In the genomic region with DNA sequence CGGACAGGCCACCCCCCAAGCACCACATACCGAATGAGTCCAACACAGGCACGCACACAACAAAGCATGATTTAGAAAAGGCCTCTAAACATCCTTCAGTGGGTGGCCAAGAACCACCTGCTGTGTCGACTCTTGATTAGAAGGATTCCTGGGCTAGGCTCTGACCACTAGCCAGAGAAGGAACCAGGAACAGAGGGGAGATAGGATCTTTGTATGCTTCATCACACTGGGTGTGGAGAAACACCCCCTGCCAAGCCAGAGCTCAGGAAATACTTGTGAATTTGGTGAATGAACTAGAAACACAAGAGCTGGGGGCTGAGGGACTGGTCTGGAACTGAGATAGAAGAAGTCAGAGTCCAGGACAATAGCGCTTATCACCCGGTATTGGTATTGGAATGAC, we compare ENCODE assay signal across 9 mouse cellular contexts. TPM values are rescaled to one million over a fixed set of nuclear protein-coding genes. Genes with fewer than 3 reads are reported as not detected.
A peak's percentile ranks its signal among the peaks of the same experiment; 100 is the strongest.
DNase-seq lines count a peak whose midpoint lies in the region; ATAC-seq and TF ChIP-seq lines count a peak whose summit lies in the region.
"Had no signal": no experiment of that assay in that cellular context is flagged by ENCODE, and none has a peak within 500 bp of the region (broad histone marks: within the 10 kb centered on the region; RNA-seq: fewer than 3 reads in every experiment).

No protein-coding gene starts in this region.

- peak overlapping the region; percentile 71 for H3K4me2 ChIP-seq in heart, embryonic 13.5 days
- H3K4me2 ChIP-seq in forebrain, postnatal 0 days (ENCODE audit: low read depth) = peak overlapping the region; percentile 80
- peak overlapping the region; percentile 74 for H3K4me2 ChIP-seq in midbrain, embryonic 12.5 days (replicated peaks)

- in situ Hi-C loops in ES-E14 (cut with MboI; ENCODE audit: low sequenced_read_pairs in 2 of 2, unreplicated experiment in 2 of 2) = no loop called here

- peak overlapping the region; percentile 77 for H3K4me3 ChIP-seq in heart, embryonic 13.5 days
- H3K4me3 ChIP-seq in ES-E14 (ENCODE audit: insufficient read depth in 1 of 2, low read depth in 1 of 2, low read length in 2 of 2, poor library complexity in 1 of 2, severe bottlenecking in 1 of 2) = peak overlapping the region in 1 of 2 experiments; percentile 93; a peak in 2 of 4 replicates
- peak overlapping the region; percentile 81 for H3K4me3 ChIP-seq in forebrain, postnatal 0 days (ENCODE audit: low read depth, low read length)
- peak overlapping the region; percentile 85 for H3K4me3 ChIP-seq in midbrain, embryonic 12.5 days

- H3K27me3 ChIP-seq in heart, embryonic 13.5 days (replicated peaks) = peaks cover 16% of the 10 kb centered on the region; the same call in 1 of the 2 replicates
- no peaks in the 10 kb centered on the region for H3K27me3 ChIP-seq in forebrain, postnatal 0 days (ENCODE audit: insufficient read depth, low read length)
- peaks cover 43% of the 10 kb centered on the region for H3K27me3 ChIP-seq in midbrain, embryonic 12.5 days

- no peak for TF ChIP-seq CTCF in forebrain, postnatal 0 days (IDR thresholded peaks at IDR 0.05; ENCODE audit: low read depth)

- peaks cover 28% of the 10 kb centered on the region for H3K36me3 ChIP-seq in heart, embryonic 13.5 days
- peaks cover 19% of the 10 kb centered on the region for H3K36me3 ChIP-seq in ES-E14 (ENCODE audit: control insufficient read depth, insufficient read depth, low read length, poor library complexity, severe bottlenecking)
- H3K36me3 ChIP-seq in forebrain, postnatal 0 days (ENCODE audit: insufficient read depth) = peaks cover 14% of the 10 kb centered on the region
- H3K36me3 ChIP-seq in midbrain, embryonic 12.5 days = peaks cover 18% of the 10 kb centered on the region

- intact Hi-C loops in heart, postnatal 10 days (cut with DNase I) = loop anchor here (2.0 kb wide), 1 partner anchor 20 kb away; no protein-coding TSS in a partner anchor

- WGBS in heart, embryonic 13.5 days = 23% methylated on average over 6 of the region's 6 CpGs
- 7% methylated on average over 6 of the region's 6 CpGs for WGBS in forebrain, postnatal 0 days
- 6% methylated on average over 6 of the region's 6 CpGs for WGBS in midbrain, embryonic 12.5 days

- peak overlapping the region; percentile 65 for H3K27ac ChIP-seq in heart, embryonic 13.5 days (replicated peaks)
- H3K27ac ChIP-seq in ES-E14 (ENCODE audit: insufficient read depth, low read depth, low read length, poor library complexity, severe bottlenecking) = no peak overlapping the region
- H3K27ac ChIP-seq in forebrain, postnatal 0 days (ENCODE audit: low read depth, low read length) = peak overlapping the region; percentile 82
- H3K27ac ChIP-seq in midbrain, embryonic 12.5 days (replicated peaks) = peak overlapping the region; percentile 84

- DNase-seq in heart, postnatal 10 days = no peak
- no peak for DNase-seq in ES-E14 (ENCODE audit: low read depth, low spot score)
- peak; percentile 27 for DNase-seq in forebrain, postnatal 0 days
- no peak for DNase-seq in right cerebral cortex, postnatal 4 days
- no peak for DNase-seq in thymus, postnatal 25 days
- no peak for DNase-seq in gastrocnemius, postnatal 25 days
- DNase-seq: B cell, adult 2 months had no signal

- peaks cover 39% of the 10 kb centered on the region for H3K4me1 ChIP-seq in heart, embryonic 13.5 days
- H3K4me1 ChIP-seq in ES-E14 (ENCODE audit: control insufficient read depth in 2 of 2, insufficient read depth in 2 of 2, low read length in 2 of 2, poor library complexity in 1 of 2) = peaks cover 5 to 24% of the 10 kb centered on the region in 2 experiments; a peak in 3 of 4 replicates
- H3K4me1 ChIP-seq in forebrain, postnatal 0 days (ENCODE audit: insufficient read depth) = peaks cover 20% of the 10 kb centered on the region
- peaks cover 68% of the 10 kb centered on the region for H3K4me1 ChIP-seq in midbrain, embryonic 12.5 days

- no peak for ATAC-seq in heart, embryonic 13.5 days (ENCODE audit: extremely low read depth, insufficient number of reproducible peaks, low FRiP score, low TSS enrichment)
- ATAC-seq in forebrain, postnatal 0 days = no peak
- ATAC-seq in midbrain, embryonic 12.5 days (ENCODE audit: low FRiP score, low read depth) = no peak

- peak overlapping the region; percentile 91 for H3K9ac ChIP-seq in heart, embryonic 13.5 days
- 0 out of 2 replicates have a peak overlapping the region, but pooled peaks have one; percentile 8 for H3K9ac ChIP-seq in ES-E14 (ENCODE audit: insufficient read depth, low read depth, low read length, poor library complexity, severe bottlenecking)
- H3K9ac ChIP-seq in forebrain, postnatal 0 days = peak overlapping the region; percentile 79
- peak overlapping the region; percentile 83 for H3K9ac ChIP-seq in midbrain, embryonic 12.5 days (replicated peaks)

- no peaks in the 10 kb centered on the region for H3K9me3 ChIP-seq in heart, embryonic 13.5 days
- H3K9me3 ChIP-seq in ES-E14 (ENCODE audit: control insufficient read depth, insufficient read depth, low read depth, low read length) = no peaks in the 10 kb centered on the region
- H3K9me3 ChIP-seq in forebrain, postnatal 0 days (ENCODE audit: low read length) = no peaks in the 10 kb centered on the region
- no peaks in the 10 kb centered on the region for H3K9me3 ChIP-seq in midbrain, embryonic 12.5 days

TF ChIP-seq in ES-E14, 5 proteins besides CTCF, POLR2A, EP300 and RAD21:
- TF ChIP-seq HCFC1 (IDR thresholded peaks at IDR 0.05; ENCODE audit: borderline replicate concordance, insufficient read depth, low read length) = no peak
- no peak for TF ChIP-seq MAFK (IDR thresholded peaks at IDR 0.05; ENCODE audit: insufficient read depth, low read depth, low read length)
- TF ChIP-seq CHD2 (IDR thresholded peaks at IDR 0.05; ENCODE audit: low read depth, low read length) = no peak
- no peak for TF ChIP-seq ZNF384 (IDR thresholded peaks at IDR 0.05; ENCODE audit: low read depth, low read length)
- no peak for TF ChIP-seq ZC3H11A (IDR thresholded peaks at IDR 0.05; ENCODE audit: borderline replicate concordance, low read depth, low read length)

RNA-seq across cellular contexts. Expression of a gene that starts 1.3 kb away (rescaled TPM):
- 9.9 and 10.2 TPM in 2 replicates for polyA plus RNA-seq in heart, embryonic 13.5 days (2015; fragmentation: Nextera tagmentation; extraction: Ambion mirVana)
- total RNA-seq in heart, postnatal 10 days (2021) = 1 to 10 TPM; 1.9 to 2.2 TPM
- total RNA-seq in ES-E14 (2012; rRNA removed) = 24.0 and 41.9 TPM in 2 replicates
- total RNA-seq in forebrain, postnatal 0 days (2014; rRNA removed) = 8.4 and 11.1 TPM in 2 replicates
- 7.8 and 8.1 TPM in 2 replicates for polyA plus RNA-seq in forebrain, postnatal 0 days (2015; fragmentation: Nextera tagmentation; extraction: Ambion mirVana)
- polyA plus RNA-seq in midbrain, embryonic 12.5 days (2016; fragmentation: Nextera tagmentation; extraction: Ambion mirVana) = 16.8 and 17.3 TPM in 2 replicates
- total RNA-seq in gastrocnemius, postnatal 25 days (2021) = under 1 TPM in 1 of 2 experiments, not detected in 1; 0.38 TPM

RNA-seq across cellular contexts. Expression of a gene that starts 13.3 kb away (rescaled TPM):
- 58.3 and 58.9 TPM in 2 replicates for polyA plus RNA-seq in heart, embryonic 13.5 days (2015; fragmentation: Nextera tagmentation; extraction: Ambion mirVana)
- total RNA-seq in heart, postnatal 10 days (2021) = 100 to 1,000 TPM; 101 to 118 TPM
- total RNA-seq in ES-E14 (2012; rRNA removed) = 56.3 and 59.1 TPM in 2 replicates
- 47.9 and 53.3 TPM in 2 replicates for total RNA-seq in forebrain, postnatal 0 days (2014; rRNA removed)
- polyA plus RNA-seq in forebrain, postnatal 0 days (2015; fragmentation: Nextera tagmentation; extraction: Ambion mirVana) = 50.1 and 56.4 TPM in 2 replicates
- 35.0 and 37.0 TPM in 2 replicates for polyA plus RNA-seq in midbrain, embryonic 12.5 days (2016; fragmentation: Nextera tagmentation; extraction: Ambion mirVana)
- total RNA-seq in gastrocnemius, postnatal 25 days (2021) = 10 to 100 TPM; 21.9 to 24.6 TPM

RNA-seq across cellular contexts. Expression of a gene that starts 13.8 kb away (rescaled TPM):
- 1.8 and 1.9 TPM in 2 replicates for polyA plus RNA-seq in heart, embryonic 13.5 days (2015; fragmentation: Nextera tagmentation; extraction: Ambion mirVana)
- total RNA-seq in heart, postnatal 10 days (2021) = under 1 TPM in 1 of 2 experiments, not detected in 1; 0.17 TPM
- total RNA-seq in ES-E14 (2012; rRNA removed) = 7.5 and 12.5 TPM in 2 replicates
- total RNA-seq in forebrain, postnatal 0 days (2014; rRNA removed) = 76.7 and 80.7 TPM in 2 replicates
- polyA plus RNA-seq in forebrain, postnatal 0 days (2015; fragmentation: Nextera tagmentation; extraction: Ambion mirVana) = 68.9 and 73.8 TPM in 2 replicates
- polyA plus RNA-seq in midbrain, embryonic 12.5 days (2016; fragmentation: Nextera tagmentation; extraction: Ambion mirVana) = 10.7 and 11.1 TPM in 2 replicates
- total RNA-seq in gastrocnemius, postnatal 25 days (2021) = not detected

RNA-seq across cellular contexts. Expression of a gene that starts 25.2 kb away (rescaled TPM):
- 0.08 TPM in 1 of 2 replicates, not detected in the other for polyA plus RNA-seq in heart, embryonic 13.5 days (2015; fragmentation: Nextera tagmentation; extraction: Ambion mirVana)
- under 1 TPM in 1 of 2 experiments, not detected in 1; 0.26 TPM for total RNA-seq in heart, postnatal 10 days (2021)
- not detected in 2 replicates for total RNA-seq in ES-E14 (2012; rRNA removed)
- 0.19 and 0.46 TPM in 2 replicates for total RNA-seq in forebrain, postnatal 0 days (2014; rRNA removed)
- polyA plus RNA-seq in forebrain, postnatal 0 days (2015; fragmentation: Nextera tagmentation; extraction: Ambion mirVana) = 0.43 and 0.56 TPM in 2 replicates
- polyA plus RNA-seq in midbrain, embryonic 12.5 days (2016; fragmentation: Nextera tagmentation; extraction: Ambion mirVana) = 0.22 and 0.29 TPM in 2 replicates
- total RNA-seq in gastrocnemius, postnatal 25 days (2021) = not detected

RNA-seq across cellular contexts. Expression of a gene that starts 28.5 kb away (rescaled TPM):
- polyA plus RNA-seq in heart, embryonic 13.5 days (2015; fragmentation: Nextera tagmentation; extraction: Ambion mirVana) = 0.09 and 0.10 TPM in 2 replicates
- under 1 TPM; 0.43 to 0.57 TPM for total RNA-seq in heart, postnatal 10 days (2021)
- total RNA-seq in ES-E14 (2012; rRNA removed) = 0.09 and 0.16 TPM in 2 replicates
- 0.15 TPM in 1 of 2 replicates, not detected in the other for total RNA-seq in forebrain, postnatal 0 days (2014; rRNA removed)
- 0.89 and 1.3 TPM in 2 replicates for polyA plus RNA-seq in forebrain, postnatal 0 days (2015; fragmentation: Nextera tagmentation; extraction: Ambion mirVana)
- 0.20 and 0.65 TPM in 2 replicates for polyA plus RNA-seq in midbrain, embryonic 12.5 days (2016; fragmentation: Nextera tagmentation; extraction: Ambion mirVana)
- total RNA-seq in gastrocnemius, postnatal 25 days (2021) = not detected

Comparison
In these comparisons a context has a peak if more than half of its experiments do, and no peak if none do; other contexts are left out.
1. H3K9ac ChIP-seq: peak in every context shown above with its lines; median percentile 91 in heart, embryonic 13.5 days; 83 in midbrain, embryonic 12.5 days; 79 in forebrain, postnatal 0 days; 8 in ES-E14.